Mouse (Mus musculus): ENCODE data around the gene Prkca.

- TF ChIP-seq CTCF (IDR thresholded peaks at IDR 0.05; ENCODE audit: control insufficient read depth, insufficient read depth, insufficient read length) (no peak), USF1 (IDR thresholded peaks at IDR 0.05; ENCODE audit: low read depth) (no peak), MAX (IDR thresholded peaks at IDR 0.05) (no peak), CEBPB (IDR thresholded peaks at IDR 0.05; ENCODE audit: low read depth) (no peak), MYOG (IDR thresholded peaks at IDR 0.05; ENCODE audit: control insufficient read depth, extremely low read depth, insufficient read length) (no peak)
These were observed 315.3 kb downstream of the Prkca start for GRCm38 (mm10) chr11:108028398-108028797.
